Mouse (Mus musculus) E14TG2a.4 (cell line): ENCODE measurements around the gene Gli2.

ENCODE experiments used
- CTCF ChIP-seq: conservative IDR thresholded peaks from 2 replicates; pipeline ENCODE4 v1.5.1; 2014; ENCODE audit warnings: low read length
- POU5F1 ChIP-seq: IDR thresholded peaks from 2 replicates; pipeline ENCODE4 v1.6.1; 2014; ENCODE audit warnings: low read length, borderline replicate concordance

DNA sequence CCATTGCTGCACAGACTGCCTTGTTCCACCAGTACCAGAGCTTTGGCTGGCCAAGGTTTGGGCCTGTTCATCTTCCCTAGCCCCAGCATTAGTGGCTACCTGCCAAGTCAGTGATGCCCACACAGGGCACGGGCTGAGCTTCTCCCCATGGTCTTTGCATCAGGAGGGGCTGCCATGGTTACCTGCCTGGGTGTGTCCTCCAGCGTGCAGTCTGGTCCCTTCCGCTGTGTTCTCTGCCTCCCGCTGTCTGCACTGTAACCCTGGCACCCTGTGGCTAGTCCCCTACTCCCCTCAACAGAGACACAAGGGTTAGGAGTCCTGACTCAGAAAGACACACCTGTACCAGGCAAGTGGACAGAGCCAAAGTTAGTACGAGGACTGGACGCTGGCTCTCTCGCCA is 24.5 kb upstream of the Gli2 start:
- TF ChIP-seq CTCF (no peak), POU5F1 (no peak)
